Mouse (Mus musculus): ENCODE data around the gene B4galt1.

The B4galt1 gene

DNA sequence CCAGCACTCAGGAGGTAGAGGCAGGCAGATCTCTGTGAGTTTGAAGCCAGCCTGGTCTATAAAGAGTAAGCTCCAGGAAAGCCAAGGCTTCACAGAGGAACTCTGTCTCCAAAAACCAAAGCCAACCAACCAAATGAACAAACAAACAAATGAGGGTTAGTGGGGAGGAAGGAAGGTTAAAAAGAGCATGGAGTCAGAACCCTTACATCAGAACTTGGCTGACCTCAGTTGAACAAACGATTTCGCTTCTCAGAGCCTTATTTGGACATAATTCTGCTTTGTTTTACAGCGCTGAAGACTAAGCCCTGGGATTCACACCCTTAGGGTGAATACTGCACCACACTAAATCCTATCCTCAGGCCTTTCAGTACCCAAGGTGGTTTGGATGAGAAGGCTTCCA is 18.3 kb upstream of the B4galt1 start:
- no peak for DNase-seq (ENCODE audit: low spot score)

DNA sequence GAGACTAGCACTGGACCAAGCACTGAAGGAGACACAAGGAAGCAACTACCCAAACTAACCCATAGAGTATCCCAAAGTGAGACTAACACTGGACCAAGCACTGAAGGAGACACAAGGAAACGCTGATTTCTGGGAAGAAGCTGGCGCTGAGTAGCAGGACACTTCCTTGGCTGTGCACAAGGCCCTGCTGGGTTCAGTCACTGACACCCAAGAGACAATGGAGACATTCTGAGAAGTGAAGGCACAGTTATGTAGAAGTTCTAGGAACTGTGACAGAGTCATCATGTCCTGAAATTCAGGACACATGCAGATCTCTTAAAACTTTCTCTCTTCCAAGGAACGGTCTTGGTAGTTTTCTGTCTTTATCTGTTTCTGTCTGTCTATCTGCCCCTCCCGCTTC is 16.4 kb upstream of the B4galt1 start:
- no peak for DNase-seq (ENCODE audit: low spot score)

DNA sequence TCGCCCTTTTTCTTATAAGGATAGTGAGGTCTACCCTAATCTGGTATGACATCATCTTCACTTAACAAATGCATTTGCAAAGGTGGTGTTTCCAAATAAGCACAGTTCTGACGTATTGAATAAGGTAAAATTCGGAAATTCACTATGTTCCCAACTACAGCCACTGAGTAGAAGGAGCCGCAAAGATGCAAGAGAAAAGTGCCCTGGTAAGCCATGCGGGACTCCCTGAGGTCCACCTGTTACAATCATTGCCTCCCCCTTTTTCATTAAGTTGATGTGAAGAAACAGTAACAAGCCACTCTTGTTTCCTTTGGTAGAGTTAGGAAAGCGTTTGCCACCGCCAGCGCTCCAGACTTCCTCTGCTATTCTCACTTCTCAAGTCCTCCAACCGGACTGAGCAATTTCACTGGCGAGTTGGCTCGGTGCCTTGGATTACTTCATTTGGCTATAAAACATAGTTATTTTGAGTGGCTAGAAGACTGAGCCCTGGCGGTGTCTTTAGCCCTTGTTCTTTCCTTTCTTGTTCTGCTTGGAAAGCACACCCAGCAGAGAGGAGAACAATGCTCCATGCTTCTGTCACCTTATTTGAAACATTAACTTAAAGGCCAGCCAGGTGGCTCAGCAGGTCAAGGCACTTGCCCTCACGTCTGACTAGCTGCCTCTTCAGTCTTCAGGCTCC is 14.9 kb upstream of the B4galt1 start:
- no peak for DNase-seq (ENCODE audit: low spot score)

DNA sequence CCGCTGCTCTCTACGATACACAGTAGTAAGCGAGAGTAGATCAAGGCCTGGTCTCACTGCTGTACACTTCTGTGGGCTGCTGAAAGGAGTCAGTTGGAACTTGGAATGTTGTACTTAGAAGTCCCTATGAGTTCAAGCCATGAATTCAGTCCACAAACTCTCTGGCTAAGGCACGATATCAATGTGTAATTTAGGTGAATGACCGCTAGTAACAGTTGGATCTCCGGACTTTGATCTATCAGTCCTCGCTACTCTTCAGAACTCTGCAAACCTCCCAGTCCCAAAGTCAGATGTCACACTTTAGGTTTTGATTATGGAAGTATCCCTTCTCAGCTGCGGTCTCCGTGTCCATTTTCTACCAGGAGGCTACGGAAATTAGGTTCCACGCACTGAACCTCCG is 10.6 kb upstream of the B4galt1 start:
- no peak for DNase-seq (ENCODE audit: low spot score)

DNA sequence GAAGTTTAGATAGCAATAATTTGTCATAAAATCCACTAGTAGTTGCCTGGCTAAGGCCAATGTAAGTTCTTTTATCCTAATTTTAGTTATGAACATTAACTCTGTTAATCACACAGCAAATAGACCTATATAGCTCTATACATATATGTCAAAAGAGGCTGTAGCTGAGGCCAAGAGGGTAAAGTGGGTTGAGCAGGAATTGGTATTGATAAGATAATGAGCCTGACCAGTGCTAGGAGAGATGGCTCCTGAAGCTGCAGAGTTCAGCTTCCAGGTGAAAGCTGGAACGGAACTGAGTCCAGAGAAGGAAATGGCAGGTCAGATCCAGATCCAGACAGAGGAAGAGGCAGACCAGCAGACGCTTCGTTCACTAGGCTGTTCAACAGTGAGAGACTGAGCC is 9.5 kb upstream of the B4galt1 start:
- DNase-seq (ENCODE audit: low spot score) = no peak

DNA sequence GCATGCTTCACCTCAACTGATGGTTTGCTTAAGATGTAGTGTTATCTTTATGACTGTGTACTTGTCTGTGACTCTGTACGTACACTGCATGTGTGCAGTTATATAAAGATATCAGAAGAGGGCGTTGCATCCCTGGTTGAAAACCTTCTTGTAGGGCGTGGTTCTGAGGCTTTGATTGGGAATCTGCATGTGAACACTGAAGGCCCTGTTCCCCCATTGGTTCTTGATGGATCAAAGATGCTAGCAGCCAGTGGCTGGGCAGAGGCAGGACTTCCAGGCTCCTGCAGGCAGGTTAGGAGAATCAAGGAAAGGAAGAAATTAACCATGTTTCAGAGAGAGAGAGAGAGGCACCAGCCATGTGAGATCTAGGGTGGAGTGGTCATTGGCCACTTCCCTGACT is 7.3 kb upstream of the B4galt1 start:
- no peak for DNase-seq (ENCODE audit: low spot score)

DNA sequence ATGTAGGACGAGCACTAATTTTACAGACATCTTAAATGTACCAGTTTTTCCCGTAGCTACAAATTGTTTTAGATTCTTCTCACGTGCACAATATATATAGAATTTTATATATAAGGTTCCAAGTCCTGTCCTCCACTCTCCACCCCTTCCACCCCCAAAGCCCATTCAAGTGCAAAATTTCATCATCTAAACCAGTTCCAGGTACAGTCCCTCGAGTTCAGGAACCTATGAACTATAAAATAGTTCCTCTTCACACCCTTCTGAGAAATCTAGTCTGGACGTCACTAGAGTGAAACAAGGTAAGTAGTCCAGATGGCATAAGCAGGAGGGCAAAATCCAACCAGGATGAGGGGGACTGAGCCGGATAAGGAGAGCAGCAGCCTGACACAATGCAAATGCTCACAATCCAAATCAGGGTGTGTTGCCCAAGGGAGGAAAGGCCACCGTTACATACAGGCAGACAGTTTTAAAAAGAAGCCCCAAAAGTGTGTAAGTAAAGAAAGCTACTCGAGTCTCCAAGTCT is 4.1 kb upstream of the B4galt1 start:
- no peak for DNase-seq (ENCODE audit: low spot score)

DNA sequence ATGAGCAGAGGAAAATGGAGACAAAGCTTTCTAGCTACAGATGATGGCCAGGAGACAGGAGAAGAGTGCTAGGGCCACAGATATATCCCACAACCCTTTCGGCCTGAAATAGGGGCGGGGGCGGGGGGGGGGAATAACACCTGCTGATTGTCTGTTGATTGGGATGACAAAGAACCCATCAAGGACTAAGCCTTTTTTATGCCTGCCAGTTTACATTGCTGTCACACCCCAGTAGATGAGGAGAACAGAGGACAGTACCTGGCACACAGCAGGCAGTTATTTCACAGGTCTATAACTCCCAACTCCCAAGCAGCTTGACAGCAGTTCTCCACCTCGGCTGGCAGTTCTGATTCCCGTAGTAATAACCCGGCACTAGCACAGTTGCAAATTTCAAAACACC is 2.8 kb upstream of the B4galt1 start:
- no peak for DNase-seq (ENCODE audit: low spot score)

DNA sequence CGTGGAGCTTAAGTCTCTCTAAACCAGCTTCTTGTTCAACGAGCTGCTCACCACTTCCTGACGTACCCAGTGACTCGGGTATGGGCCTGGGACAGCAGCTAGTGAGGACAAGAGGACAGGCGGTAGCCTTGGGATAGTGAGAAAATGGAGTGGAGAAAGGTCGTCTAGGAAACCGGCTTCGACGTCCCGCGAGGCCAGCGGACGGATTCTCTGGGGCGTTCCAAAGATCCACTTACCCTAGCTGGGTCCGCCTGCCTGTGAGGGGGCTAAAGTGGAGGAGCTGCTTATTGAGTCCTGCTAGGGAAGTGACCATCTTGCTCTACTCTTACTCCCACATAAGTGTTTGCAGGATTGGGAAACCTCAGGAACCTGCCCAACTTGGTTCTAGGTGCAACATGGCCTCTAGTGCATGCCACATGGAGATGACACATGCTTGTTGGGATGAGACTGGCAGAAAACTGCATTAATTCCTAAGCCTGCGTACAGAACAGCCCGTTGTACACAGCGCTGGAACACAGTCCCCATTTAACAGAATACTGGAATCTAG is 655 bp upstream of the B4galt1 start:
- DNase-seq (ENCODE audit: low spot score) = no peak

DNA sequence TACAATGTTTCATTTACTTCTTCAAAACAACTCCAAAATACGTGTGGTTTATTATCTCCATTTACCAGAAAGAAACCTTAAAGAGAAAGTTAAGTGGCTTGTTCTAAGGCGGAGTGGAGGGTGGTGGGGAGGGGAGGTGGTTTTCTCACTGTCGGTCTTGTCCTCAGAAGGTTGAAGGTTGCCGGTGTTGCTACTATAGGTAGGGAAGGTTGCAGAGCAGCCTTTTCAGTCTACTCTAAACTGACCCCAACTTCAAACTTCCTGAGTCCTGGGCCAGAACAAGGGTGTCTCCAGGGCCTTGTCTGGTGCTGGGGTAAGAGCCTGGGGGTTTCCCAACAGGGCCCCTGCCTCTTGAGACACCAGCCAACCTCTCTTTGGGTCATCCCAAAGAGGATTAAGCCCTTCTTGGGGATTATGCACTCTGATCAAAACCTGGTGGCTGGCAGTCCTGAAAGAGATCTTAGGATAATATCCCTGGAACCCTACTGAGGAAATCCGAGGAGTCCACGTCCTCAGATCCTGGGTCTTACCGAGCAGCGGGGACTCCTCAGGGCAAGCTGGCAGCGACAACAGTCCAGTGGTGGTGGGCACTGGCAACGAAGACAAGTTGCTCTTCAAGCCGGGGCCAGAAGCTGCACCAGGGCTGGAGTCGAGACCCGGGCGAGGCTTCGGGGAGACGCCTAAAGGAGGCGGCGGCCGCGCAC is 792 bp downstream of the B4galt1 start:
- DNase-seq (ENCODE audit: low spot score) = no peak

DNA sequence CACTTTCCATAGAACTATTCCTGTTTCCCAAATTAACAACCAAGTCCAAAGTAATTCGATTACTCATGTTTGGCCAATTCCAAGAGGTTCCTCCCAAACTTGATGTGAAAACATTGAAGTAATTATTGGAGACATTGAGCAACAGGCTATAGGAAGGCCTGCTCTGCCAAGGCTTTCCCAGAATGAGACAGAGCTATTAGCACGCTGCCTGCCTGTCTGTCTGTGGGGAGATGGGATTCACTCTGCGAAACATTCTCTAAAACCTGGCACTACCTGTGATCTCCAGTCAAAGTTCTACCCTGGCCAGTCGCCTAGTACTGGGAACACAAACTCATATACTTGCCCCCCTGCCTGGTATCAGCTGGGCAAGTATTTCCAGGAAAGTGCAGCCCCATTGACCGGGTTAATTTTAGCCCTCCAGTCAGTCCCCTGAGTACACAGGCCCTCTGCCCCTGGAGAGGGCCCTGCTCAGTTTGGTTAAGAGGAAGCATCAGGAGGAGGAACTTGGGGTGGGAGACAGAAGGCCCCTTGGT is 1.5 kb downstream of the B4galt1 start:
- DNase-seq (ENCODE audit: low spot score) = no peak

DNA sequence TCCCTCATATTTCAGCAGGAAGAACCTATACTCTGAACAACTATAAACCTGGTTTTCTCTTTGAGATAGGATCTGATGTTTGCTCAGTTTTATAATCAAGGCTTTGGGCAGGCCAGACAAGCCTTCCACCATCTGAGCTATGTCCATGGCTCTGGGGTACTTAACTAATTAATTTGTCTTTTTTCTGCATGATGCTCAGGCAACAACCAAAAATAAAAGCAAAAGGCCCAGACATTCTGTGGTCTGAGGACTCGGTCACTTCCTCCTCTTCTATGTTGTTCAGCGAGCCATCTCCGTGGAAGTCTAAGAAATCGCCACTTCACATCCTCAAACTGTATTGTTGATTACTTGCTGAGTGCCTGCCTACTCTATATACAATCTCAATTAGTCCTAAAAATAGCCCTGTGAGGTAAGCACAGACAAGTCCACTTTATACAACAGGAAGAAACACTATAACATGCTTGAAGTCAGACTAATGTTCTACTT is 2.0 kb downstream of the B4galt1 start:
- no peak for DNase-seq (ENCODE audit: low spot score)

DNA sequence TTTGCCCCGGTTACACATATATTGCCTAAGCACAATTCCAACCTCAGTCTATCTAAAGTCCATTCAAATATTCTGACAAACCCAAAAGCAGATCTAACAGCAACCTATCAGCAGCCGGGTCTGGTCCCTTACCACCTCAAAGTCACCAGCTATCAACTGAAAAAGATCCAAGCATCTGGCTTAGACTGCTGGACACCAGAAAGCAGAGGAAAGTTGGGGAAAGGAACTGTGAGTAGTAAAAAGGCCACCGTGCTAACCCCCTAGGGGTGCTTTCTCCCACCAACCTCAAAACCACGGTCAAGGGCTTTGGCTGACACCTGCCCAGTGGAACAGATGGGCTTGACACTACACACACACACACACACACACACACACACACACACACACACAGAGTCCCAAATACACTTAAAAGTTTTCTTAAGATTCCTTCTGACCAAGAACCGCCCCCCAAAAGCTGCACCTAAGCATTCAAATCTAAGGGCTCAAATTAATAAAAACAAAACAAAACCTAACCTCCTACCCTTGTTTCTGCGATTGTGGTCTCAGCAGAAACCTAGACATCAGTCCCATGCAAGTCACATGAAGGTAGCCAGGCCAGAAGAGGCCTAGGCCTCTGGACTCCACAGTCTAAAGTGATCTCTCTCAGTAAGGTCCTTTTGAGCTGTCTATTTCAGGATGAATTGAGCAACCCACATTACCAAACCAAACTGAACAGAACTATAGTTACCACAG is 2.6 kb downstream of the B4galt1 start:
- DNase-seq (ENCODE audit: low spot score) = no peak

DNA sequence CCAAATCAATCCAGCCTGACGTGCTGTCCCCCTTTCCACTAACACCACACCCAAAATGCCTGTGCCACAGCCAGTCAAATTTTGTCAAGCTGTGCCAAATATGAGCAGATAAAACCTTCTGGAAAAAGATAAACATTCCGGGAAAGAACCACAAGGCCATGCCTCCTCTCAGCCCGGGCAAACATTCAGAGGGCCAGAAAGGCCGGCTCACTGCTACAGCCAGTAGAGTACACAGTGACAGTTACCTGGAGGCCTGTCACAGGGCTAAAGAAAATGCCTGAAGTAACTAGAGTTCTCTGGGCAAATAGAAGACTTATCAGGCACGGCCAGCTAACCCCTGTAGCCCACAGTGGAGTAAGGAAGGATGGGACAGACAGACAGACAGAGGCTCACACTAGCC is 3.2 kb downstream of the B4galt1 start:
- no peak for DNase-seq (ENCODE audit: low spot score)

DNA sequence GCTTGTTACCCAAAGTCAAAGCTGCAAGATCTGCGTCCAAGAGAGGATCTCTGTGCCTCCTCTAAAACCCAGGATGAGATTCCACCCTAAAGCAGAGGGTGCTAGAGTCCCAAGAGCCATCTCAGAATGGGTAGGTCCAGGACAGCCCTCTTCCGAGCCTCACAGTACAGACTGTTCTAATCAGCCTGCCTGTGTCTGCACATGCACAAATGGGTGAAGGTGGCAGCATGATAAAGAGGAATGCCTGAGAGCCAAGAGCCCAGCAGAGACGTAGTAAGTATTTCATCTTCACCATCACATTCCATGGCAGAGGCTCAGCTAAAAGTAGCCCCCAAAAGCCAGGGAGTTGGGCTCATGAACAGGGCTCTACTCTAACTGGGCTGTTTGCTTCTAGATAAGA is 4.3 kb downstream of the B4galt1 start:
- DNase-seq (ENCODE audit: low spot score) = no peak

DNA sequence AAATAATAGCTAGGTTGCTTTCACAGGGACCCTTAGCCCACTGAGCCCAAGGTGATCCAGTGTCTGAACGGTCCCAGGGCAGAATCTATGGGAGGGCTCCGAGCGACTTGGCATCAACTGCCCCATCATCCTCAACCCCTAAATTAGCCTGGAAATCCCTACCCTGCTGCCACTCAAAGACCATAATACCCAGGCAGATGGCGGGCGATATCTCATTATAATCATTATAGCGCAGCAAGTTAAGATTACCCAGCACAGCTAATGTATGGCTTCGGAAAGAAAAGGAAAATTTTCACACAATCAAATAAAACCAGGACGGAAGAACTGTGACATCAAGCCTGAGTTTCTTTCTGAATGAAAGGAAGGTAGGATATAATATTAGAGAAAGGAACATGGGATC is 5.6 kb downstream of the B4galt1 start:
- no peak for DNase-seq (ENCODE audit: low spot score)

DNA sequence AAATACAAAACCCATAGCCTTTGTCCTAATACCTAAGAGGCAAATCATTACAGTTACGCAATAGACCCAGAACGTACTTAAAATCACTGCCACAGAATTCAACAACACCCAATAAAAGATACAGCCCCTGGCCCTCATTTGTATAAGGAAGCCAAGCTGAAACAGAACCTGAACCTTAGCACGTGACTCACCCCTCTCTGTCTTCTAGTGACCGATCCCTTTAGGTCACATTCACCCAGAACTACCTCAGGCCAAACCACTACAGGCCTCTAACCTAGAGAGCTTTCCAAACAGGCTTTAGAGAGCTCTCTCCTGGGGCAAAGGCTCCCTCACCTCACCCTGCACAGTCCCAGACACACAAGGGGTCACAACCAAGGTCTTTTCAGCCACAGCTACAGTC is 6.6 kb downstream of the B4galt1 start:
- no peak for DNase-seq (ENCODE audit: low spot score)

DNA sequence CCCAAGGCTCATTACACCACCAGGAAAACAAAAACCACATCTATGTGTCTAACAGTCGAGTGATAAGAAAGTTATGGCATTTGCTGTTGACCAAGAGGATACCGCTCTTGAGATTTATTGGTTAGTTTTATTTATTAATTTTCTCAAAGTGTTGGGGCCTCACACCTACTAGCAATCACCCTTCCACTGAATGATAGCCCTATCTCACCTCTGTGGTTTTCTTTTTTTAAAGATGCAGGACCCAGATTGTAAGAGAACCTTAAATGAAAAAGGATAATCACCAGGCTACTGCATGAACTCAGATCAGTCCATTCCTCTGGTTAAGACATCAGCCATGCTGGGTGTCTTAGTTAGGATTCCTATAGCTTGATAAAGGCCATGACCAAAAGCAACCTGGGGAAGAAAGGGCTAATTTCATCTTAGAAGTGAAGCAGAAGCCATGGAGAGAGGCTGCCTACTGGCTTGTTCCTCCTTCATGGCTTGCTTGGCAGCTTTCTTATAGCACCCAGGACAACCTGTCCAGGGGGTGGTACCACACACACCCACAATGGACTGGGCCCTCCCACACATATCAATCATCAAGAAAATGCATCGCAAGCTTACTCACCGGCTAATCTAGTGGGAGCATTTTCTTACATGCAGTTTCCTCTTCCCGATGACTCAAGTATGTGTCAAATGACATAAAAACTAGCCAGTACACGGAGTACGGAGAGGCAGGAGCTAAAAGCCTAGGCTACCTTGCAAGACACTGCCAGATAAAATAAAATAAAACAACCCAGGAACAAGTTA is 7.5 kb downstream of the B4galt1 start:
- no peak for DNase-seq (ENCODE audit: low spot score)

DNA sequence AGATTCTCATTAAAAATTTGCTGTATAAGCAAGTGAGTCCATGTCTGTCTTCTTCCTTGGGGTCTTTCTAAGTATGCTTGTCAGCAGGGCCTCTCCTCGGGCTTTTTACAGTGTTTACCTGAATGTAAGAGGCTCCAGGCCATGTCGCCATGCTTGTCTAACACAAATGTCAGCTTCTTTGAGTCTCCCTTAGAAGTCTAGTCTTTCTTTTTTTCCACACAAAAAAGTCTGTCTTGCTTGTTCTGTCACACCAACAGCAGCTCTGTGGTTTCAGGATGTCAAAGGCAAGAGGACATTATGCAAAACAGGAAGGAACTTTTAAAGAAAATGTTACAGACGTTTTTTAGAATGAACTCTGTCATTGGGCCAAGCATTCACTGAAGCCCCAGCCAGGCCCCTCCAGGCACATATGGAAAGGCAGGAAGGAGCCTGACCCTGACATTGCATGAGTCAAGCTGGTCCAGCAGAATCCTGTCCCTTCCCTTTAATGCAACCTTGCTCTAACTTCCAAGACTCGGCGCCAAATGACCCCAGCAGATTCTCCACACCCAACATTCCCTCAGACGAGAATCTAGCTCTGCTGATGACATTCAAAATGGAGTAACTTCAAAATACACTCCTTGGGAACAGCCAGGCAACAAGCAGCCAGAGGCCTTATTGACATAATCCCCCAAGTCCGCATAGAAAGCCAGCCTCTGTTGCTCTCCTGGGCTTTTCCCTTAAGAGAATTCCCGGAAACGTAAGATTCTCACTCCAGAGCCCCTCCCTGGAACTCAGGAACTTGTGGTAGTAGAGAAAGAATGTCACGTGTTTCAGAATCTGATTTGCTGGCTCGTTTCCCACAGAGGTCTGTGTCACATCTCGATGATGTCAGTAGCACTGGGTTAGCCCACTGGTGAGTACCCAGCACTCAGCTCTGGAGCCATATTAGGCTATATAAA is 8.7 kb downstream of the B4galt1 start:
- DNase-seq (ENCODE audit: low spot score) = peak; percentile 72

DNA sequence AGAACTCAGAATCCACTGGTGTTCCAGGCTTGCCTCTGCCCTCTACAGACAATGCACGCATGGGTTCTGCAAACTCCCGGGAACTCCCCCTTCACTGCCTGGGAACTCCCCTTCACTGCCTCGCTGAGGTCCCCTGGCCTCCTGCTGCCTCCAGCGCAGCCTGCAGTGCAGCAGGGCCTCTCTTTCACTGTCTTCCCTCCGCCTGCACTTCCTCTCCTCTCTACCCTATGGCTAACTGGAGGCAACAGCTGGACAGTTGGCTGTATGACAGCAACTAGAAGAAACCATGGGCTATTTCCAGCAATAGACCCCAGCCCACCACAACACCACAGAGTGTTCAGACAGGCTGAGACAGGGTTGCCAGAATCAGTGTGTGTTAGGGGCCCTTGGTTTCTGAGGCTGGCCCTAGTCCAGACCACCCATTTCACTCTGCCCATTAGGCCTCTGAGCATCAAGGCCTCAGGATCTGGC is 9.5 kb downstream of the B4galt1 start:
- peak; percentile 70 for DNase-seq (ENCODE audit: low spot score)
